Mouse (Mus musculus): Measurements from ENCODE around the gene Itga2b.

DNA sequence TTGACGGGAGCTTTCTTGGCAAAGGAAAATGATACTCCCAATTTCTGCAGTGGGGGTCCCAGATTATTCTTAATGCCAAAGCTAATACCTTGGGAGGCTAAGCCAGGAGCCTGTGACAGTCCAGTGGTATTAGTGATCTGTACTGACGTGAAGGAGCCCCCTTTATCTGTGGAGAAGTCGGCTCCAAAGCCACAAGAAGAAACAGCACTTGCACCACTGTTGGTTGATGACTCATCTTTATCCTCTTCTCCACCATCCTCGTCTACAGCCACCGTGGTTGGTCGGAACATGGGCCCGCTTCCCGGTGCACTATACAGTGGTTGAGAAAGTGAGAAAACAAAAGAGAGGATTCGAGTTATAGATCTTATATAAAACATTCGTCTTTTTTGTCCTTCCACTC is 11.9 kb upstream of the Itga2b start:
- TF ChIP-seq POLR2A (IDR thresholded peaks at IDR 0.05; ENCODE audit: borderline replicate concordance, control insufficient read depth, low read depth, low read length) (no peak), CTCF (IDR thresholded peaks at IDR 0.05; ENCODE audit: control insufficient read depth, insufficient read depth, low read length) (no peak)

Data from bone marrow, adult 2 months (tissue).